Mouse (Mus musculus) kidney, postnatal 10 days (tissue): ENCODE data around the gene Ppm1g.

Experiments
- DNase-seq: peaks from one replicate; pipeline ENCODE4 v3.0.0; 2021; ENCODE audit warnings: mixed read lengths

Gene Ppm1g

DNA sequence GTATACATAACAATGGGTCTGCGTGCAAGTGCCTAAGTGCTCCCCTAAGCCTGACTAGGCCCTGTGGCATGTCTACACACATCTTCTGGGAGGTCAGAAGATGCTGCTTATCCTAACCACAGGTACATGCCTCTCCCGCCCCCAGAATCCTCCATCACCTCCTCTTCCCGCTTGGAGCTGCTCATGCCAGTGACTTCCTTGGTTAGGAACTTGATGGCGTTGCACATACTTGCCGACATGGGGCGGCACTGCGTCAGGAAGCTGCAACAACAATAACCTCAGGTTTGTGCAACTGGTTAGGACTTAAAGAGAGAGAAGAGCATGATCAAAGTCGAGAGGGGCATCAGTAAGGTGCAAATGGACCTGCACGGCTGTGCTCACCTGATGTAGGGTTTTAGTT is 30.3 kb downstream of the Ppm1g start:
- DNase-seq: no peak

DNA sequence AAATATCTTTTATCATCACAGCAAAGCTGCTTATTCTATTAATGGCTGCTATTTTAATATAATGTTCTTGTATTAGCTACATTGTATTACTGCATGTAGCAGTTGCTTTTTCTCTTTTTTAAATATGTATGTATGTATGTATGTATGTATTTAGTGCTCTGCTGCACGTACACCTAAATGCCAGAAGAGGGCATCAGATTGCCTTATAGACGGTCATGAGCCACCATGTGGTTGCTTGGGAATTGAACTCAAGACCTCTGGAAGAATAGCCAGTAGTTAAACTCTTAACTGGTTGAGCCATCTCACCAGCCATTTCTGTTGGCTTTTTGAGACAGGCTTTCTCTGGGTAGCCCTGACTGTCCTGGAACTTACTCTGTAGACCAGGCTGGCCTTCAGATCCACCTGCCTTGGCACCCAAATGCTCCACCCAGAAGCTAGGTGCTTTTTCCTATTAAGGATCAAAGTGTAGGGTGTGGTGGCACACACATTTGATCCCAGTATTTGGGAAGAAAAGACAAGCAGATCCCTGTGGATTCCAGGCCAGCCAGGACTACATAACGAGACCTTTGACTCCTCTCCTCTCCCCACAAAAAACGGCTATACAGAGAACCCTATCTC is 32.2 kb downstream of the Ppm1g start:
- no peak for DNase-seq

DNA sequence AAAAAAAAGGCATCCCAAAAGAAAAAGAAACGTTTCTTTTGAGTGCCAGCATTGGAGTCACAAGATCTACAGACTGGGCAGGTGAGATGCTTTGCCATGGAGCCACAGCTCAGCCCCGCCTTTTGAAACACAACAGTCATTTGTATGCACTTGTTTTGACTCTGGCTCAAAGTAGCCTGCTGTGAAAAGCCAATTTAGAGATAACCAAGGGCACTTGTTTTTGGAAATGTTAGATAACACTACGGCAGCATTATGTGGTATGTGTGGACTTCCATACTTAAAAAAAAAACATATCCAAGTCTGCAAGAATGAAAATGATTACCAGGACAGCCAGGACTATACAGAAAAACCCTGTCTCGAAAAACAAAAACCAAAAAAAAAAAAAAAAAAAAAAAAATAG is 36.8 kb downstream of the Ppm1g start:
- DNase-seq: no peak

DNA sequence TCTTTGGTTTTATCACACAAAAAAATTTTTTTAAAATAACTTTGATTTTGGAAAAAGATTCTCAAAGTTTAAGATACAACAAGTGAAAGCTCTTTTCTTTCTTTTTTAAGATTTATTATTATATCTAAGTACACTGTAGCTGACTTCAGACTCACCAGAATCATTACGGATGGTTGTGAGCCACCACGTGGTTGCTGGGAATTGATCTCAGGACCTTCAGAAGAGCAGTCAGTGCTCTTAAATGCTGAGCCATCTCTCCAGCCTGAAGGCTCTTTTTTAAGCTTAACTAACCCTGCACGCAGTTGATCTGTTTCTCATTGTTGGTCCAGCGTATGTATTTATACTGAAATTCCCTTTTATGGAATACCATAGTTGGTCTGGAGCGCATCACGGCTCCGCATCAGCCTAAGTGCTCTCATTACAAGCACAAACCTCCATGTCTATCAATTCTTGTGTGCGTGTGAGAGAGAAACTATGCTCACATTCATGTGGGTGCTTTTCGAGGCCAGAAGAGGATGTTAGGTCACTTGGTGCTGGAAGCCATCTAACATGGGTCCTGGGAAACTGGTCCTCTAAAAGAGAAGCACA is 39.2 kb downstream of the Ppm1g start:
- DNase-seq: no peak

DNA sequence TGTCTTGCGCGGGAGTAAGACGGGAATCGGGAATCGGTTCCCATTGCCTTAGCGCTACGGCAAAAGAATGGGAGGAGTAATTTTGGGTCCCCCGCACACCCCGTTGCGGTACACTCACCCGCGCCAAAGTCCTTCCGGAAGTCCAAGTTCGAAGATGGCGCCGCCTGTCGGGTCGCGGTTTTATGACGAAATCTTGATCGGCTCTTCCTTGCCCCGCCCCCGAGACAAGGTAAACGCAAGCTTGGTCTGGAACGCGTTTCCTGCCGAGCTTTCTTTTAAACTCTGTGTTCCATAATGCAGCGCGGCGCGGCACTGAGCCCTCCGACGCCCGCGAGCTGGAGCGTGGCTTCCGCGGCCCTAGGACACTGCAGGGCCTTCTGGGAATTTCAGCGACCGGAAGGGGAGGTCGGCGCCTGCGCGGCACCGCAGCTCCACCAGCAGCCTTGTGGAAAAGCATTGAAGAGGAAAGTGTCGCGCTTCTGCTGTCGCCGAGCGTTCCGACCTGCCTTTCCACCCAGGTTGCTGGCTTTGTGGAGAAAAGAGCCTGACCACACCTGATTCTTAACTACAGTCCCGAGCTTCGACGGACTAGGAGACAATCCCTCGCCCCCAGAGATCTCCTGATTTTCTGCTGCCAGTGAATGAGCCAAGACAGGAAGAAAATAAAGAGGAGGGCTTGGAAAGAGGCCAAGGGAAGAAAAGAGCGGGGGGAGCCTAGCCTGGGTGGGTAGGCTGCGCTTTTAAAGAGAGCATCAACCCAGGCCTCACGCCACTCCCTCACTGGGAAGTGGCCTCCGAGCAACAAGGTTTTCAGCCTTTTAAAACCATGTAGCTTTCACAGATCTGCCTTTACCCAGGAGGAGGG is 40.5 kb downstream of the Ppm1g start, which contains the start of the genes Gm29609 and Gtf3c2:
Gene Gm29609, minus strand, starts transcription at position 146 of the 865 bp plus-strand sequence.
Gene Gtf3c2, minus strand, starts transcription at position 379 of the 865 bp plus-strand sequence.
- DNase-seq: peak; percentile 96

DNA sequence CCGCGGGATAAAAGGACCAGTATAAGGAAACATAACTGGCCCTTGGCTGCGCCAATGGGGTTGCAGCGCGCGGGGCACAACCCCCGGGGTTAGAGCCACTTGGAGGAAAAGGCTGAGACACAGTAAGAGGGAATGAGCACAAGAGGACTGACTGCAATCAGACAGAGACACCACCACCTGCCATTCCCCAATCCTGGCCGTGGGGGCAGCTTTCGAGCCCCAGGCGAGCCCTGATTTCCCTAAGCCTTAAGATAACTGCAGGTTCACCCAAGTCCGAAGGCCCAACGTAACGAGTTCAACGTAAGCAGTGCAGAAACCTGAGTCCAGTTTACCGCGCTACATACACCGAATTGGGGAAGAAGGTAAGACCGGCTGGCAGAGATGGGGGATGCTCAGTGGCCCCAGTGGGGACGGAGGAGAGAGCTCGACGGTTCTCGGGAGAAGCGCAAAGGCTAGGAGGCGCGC is 41.2 kb downstream of the Ppm1g start:
- peak; percentile 35 for DNase-seq

DNA sequence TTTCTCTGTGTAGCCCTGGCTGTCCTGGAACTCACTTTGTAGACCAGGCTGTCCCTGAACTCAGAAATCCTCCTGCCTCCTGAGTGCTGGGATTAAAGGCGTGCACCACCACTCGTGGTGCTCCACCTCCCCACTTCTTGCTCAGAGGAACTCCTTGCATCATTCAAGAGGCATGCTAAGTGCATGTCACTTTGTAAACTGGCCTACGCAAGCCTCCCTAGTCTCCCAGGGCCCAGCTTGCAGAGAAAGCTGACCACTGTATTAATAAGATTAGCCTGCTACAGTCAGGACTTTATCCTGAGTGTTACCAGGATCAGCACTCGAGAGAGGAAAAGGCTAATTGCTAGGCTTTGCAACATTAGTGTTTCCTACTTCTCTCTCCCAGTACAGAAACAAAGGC is 51.9 kb downstream of the Ppm1g start:
- no peak for DNase-seq

DNA sequence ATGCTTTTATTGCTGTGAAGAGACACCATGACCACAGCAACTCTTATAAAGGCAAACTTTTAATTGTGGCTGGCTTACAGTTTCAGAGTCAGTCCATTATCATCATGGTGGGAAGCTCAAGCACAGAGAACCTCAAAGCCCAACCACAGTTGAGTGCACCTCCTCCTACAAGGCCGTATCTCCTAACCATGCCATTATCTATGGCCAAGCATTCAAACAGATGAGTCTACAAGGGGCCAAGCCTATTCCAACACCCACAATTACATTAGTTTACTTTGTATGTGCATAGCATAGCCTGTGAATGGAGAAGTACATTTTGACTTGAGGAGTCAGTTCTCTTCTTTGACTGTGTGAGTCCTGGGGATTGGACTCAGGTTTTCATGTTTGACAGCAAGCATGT is 55.6 kb downstream of the Ppm1g start:
- no peak for DNase-seq

DNA sequence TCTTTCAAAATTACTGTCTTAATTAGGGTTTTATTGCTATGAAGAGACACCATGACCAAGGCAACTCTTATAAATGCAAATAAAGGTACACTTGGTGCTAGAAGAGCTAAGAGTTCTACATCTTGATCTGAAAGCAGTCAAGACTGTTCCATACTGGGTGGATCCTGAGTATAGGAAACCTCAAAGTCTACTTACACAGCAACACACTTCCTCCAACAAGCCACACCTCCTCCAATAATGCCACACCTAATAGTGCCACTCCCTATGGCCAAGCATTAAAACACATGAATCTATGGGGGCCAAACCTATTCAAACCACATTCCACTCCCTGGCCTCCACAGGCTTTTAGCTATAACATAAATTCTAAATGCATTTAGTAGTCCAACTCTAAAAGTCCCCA is 58.0 kb downstream of the Ppm1g start:
- DNase-seq: no peak

DNA sequence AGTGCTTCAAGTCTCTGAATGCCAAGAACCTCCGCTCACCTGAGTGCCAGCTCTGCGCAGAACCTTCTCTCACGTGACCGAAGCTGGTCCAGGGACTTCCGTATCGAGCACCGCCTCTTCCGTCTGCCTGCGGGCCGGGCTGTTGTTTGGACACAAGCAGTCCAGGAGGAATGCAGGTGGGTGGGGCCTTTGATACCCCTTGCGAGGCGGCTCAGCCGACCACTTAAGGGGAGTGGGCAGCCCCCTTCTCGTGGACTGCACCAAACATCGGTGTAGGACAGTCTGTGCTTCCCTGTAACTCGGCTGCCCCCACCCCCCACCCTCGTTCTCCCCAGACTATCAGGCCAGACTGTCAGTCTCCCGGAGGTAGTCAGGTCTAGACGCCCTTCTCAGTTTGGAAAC is 66.3 kb downstream of the Ppm1g start, which contains the start of gene Mpv17:
Gene Mpv17, minus strand, starts transcription at position 100 of the 402 bp plus-strand sequence.
- peak; percentile 91 for DNase-seq

DNA sequence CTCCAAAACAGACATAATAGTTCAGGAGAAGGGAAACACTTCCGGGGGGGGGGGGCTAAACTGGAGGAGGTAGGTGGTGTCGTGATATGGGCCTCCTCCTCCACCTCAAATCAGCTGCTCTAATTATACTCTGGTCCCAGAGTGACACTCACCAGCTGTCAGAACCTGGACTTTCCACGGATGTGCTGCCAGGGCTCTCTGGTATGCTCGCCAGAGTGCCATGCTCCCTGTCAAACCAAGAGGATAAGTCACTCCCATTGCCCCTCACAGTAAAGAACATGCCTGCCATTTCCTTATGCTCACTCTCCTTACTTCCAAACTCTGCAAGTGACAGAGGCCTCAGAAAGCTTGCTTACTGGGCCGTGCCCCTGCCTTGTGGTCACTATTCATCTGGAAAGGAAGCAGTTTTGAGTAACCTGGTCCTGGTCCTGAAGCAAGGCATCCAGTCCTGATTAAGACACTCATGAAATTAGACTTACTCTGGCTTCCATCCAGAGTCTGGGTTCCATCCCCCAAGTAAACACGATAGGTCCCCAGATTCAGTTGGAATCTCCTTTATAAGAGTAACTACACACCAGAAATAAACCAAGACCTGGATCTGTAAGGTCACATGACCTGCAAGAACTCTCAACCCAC is 66.9 kb downstream of the Ppm1g start:
- peak; percentile 30 for DNase-seq
